Mouse (Mus musculus) liver, embryonic 14.5 days (tissue): ENCODE measurements around the gene Myo1f.

Source experiments
- CTCF ChIP-seq: IDR thresholded peaks from 2 replicates; pipeline ENCODE4 v1.5.1; 2016; ENCODE audit warnings: antibody characterized with exemption, low read depth, control low read depth
- EP300 ChIP-seq: IDR thresholded peaks from 2 replicates; pipeline ENCODE4 v1.6.1; 2016; ENCODE audit warnings: antibody characterized with exemption, low read depth

GRCm38 (mm10) chr17:33554536-33554935 lies 971 bp upstream of the Myo1f start:
- TF ChIP-seq EP300 (no peak), CTCF (no peak)
